Mouse (Mus musculus) mouse embryonic stem cell (cell line): ENCODE measurements around the gene Btd.

Experiments
- in situ Hi-C, 2 experiments: fragments of 300-500 bp; cut with MboI; formaldehyde crosslinking; loops; 1 replicate in 1 of 2; 3 replicates in 1 of 2; pipeline ENCODE4 v1.14.3; 2019 to 2020; ENCODE audit warnings: low sequenced_read_pairs in 2 of 2, low pct_unique_long_range_greater_than_20kb in 1 of 2, mixed read lengths in 1 of 2; ENCODE audit not compliant: unreplicated experiment in 1 of 2

The Btd gene

GRCm38 (mm10) chr14:31660312-31661093 lies 19.7 kb downstream of the Btd start:
- in situ Hi-C loops, result no loop called here

DNA sequence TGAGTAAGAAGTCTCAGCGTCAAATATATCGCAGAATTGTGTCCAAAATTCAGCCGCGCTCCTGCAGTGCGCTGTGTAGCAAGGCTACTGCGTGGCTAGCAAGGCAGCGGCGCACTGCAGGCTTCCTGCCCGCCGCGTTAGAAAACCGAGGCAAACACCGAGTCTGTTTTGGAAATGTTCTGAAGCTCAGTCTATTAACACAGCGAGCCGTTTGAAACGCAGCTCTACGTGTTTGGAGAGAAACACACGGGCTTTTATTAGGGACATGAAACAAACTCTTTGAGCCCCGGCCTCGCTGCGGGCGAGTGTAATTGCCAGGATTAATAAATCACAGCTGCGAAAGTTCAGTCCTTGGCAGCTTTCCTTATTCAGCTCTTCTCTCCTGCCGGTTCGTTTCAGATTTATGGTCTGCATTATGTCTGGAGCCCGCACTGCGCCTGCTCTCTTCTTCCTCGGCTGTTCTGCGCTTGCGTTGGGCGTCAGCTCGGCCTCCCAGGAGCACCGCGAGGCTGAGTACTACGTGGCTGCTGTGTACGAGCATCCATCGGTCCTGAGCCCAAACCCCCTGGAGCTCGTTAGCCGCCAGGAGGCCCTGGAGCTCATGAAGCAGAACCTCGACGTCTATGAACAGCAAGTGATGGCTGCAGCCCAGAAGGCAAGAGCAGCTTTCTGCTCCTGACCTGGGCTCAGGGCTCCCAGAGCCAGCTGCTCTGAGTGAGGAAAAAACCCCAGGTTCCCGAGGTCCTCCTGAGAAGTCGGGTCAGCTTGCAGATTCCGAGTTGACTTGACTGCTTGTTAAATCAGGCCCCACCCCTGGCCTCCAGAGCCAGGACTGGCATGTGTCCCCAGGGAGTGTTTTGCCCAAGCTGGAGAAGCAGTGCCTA lies 21.1 kb downstream of the Btd start:
- in situ Hi-C loops, result no loop called here

GRCm38 (mm10) chr14:31662555-31663211 lies 21.9 kb downstream of the Btd start:
- in situ Hi-C loops, result no loop called here

DNA sequence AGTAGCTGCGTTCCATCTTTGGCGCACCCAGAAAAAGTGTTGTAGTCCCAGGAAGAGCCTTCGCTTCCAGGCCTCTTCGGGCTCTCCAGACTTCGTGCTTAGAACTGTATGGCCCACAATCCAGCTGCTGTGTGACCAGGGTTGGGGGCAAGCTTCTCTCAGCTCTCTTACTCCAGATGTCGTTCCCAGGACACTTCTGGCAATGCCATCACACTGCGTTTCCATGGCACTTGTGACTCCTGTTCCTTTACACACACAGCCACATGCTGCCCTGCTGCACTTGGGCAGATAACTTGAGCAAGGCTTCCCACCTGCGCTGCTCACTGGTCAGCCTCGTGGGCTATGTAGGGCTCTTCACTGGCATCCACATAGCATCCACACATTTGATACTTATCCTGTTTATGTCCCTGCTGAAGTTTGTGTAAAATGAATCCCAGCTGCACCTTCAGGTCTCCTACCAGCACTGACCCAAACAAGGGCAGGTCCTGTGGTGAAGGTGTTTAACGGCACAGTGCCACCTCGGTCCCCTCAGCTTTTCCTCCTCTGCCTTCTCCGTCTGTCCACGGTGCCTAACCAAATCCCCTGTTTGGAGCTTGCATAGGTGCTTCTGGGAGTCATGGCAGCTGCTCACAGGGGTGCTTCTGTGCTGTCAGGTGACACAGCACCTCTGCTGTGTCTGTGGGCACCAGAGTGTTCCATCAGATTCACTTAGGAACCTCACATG lies 22.7 kb downstream of the Btd start:
- in situ Hi-C loops, result no loop called here

- in situ Hi-C loops, result no loop called here
Observed at GRCm38 (mm10) chr14:31664100-31664902, 23.5 kb downstream of the Btd start.

- in situ Hi-C loops, result no loop called here
Observed at GRCm38 (mm10) chr14:31664903-31665565, 24.2 kb downstream of the Btd start.

- in situ Hi-C loops, result no loop called here
Observed at GRCm38 (mm10) chr14:31665566-31665940, 24.7 kb downstream of the Btd start.

GRCm38 (mm10) chr14:31666931-31667705 lies 26.3 kb downstream of the Btd start:
- in situ Hi-C loops, result no loop called here

DNA sequence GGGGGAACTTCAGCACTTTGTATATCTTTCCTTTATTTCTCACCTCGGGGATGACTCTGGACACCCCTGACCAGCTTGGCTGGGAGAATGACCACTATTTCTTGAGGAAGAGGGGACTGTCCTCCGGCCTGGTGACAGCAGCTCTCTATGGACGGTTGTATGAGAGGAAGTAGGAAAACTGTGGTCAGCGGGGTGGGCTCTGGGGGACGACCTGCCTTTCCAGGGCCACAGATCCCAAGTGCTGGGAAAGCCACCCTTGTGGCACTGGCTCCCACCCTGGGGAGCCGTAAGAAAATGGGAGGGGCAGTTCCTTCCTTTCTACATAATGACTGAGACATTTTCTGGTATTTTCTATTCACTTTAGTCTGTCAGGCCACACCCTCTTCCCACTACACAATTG lies 26.9 kb downstream of the Btd start:
- in situ Hi-C loops, result no loop called here

DNA sequence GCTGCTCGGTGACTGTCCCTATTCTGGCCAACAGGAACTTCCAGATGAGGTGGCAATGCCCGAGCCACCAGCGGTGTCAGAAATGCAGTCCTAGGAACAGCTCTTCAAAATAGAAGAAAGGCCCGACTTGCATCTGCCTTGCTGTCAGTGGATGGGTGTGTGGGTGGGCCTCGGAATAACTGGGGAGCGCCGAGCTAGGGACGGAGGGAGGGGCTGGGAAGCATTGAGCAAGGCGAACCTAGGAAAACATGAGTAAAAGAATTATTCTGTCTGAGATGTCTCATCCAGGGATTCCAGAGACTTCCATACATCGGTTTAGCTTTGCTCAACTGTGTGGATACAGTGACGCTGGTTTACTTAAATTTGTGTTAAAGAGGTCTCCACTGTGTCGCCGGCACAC lies 27.5 kb downstream of the Btd start:
- in situ Hi-C loops, result no loop called here

DNA sequence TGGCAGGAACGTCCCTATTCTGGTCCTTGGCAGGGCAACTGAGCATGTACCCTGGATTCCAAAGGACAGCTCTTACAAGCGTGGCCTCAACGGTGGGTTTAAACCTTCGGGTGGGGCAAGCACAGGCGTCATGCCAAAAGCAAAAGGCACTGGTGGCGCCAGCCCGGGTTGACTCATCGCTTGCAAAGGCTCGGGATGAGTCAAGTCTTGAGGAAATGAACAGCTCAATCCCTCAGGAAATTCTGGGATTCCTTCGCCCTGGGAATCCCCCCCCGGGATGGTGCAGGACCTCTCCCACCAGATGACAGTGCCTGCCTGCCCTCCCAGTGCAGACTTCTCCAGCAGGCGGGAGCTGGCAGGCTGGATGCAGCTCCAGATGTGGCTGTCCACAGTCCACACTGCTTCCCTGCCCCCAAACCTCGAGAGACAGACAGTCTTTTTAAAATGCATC lies 28.4 kb downstream of the Btd start:
- in situ Hi-C loops, result no loop called here

GRCm38 (mm10) chr14:31669642-31670490 lies 29.0 kb downstream of the Btd start:
- in situ Hi-C loops, result no loop called here

GRCm38 (mm10) chr14:31671635-31672320 lies 30.9 kb downstream of the Btd start:
- in situ Hi-C loops, result no loop called here

- in situ Hi-C loops, result no loop called here
Observed at GRCm38 (mm10) chr14:31680656-31681055, 39.8 kb downstream of the Btd start.

GRCm38 (mm10) chr14:31681291-31681690 lies 40.5 kb downstream of the Btd start:
- in situ Hi-C loops, result no loop called here
